Mouse (Mus musculus) limb, embryonic 14.5 days (tissue): ENCODE results near the gene Zmat5. TPM values are rescaled to one million over a fixed set of nuclear protein-coding genes. Genes with fewer than 3 reads are reported as not detected.

Source experiments
- ATAC-seq: fragments of 200-750 bp; cut with Nextera tagmentation; 2 replicates; pipeline ENCODE4 v1.8.0; 2017; ENCODE audit warnings: low read depth, moderate number of reproducible peaks, moderate TSS enrichment; ENCODE audit not compliant: low FRiP score
- DNase-seq: peaks from one replicate; pipeline ENCODE4 v3.0.0-alpha.2; 2015; ENCODE audit warnings: low spot score
- H3K27ac ChIP-seq: fragments of 300-500 bp; sonication (generic); replicated peaks from 2 replicates; pipeline ENCODE4 v1.5.1; 2014; ENCODE audit warnings: low read depth, mild to moderate bottlenecking, low read length, moderate library complexity, mixed read lengths
- H3K27me3 ChIP-seq: fragments of 300-500 bp; sonication (generic); 2 replicates; pipeline ENCODE4 v1.6.1; 2014; ENCODE audit warnings: low read length, mixed read lengths; ENCODE audit not compliant: control insufficient read depth, insufficient read depth
- H3K36me3 ChIP-seq: fragments of 300-500 bp; sonication (generic); 2 replicates; pipeline ENCODE4 v1.6.1; 2014; ENCODE audit warnings: mild to moderate bottlenecking, low read length, moderate library complexity, mixed read lengths; ENCODE audit not compliant: control insufficient read depth, insufficient read depth
- H3K4me1 ChIP-seq: fragments of 300-500 bp; sonication (generic); 2 replicates; pipeline ENCODE4 v1.6.1; 2014; ENCODE audit warnings: antibody characterized with exemption, low read length, mixed read lengths; ENCODE audit not compliant: control insufficient read depth, insufficient read depth
- H3K4me2 ChIP-seq: fragments of 300-500 bp; sonication (generic); replicated peaks from 2 replicates; pipeline ENCODE4 v1.6.1; 2014; ENCODE audit warnings: low read depth, mild to moderate bottlenecking, low read length, moderate library complexity; ENCODE audit not compliant: severe bottlenecking
- H3K4me3 ChIP-seq: fragments of 300-500 bp; sonication (generic); replicated peaks from 2 replicates; pipeline ENCODE4 v1.5.1; 2014; ENCODE audit warnings: low read length
- H3K9ac ChIP-seq: fragments of 300-500 bp; sonication (generic); 2 replicates; pipeline ENCODE4 v1.6.1; 2014; ENCODE audit warnings: mild to moderate bottlenecking, low read depth, low read length, moderate library complexity; ENCODE audit not compliant: severe bottlenecking
- H3K9me3 ChIP-seq: fragments of 300-500 bp; sonication (generic); 2 replicates; pipeline ENCODE4 v1.6.1; 2016; ENCODE audit warnings: low read length; ENCODE audit not compliant: control insufficient read depth
- POLR2A ChIP-seq: fragments of 200-500 bp; IDR thresholded peaks from 2 replicates; pipeline ENCODE4 v1.8.0; 2012; ENCODE audit warnings: inconsistent platforms, mild to moderate bottlenecking, moderate library complexity, borderline replicate concordance; ENCODE audit not compliant: insufficient read depth, insufficient read length; ENCODE audit errors: extremely low read depth
- WGBS: fragments of 180-500 bp; shearing (Covaris S2); extraction: QIAGEN DNeasy Blood & Tissue Kit; methylation state at CpG from one replicate; pipeline ENCODE4 v1.1.7; 2014; 5-methylcytosine and 5-hydroxymethylcytosine counted together
- polyA plus RNA-seq, 2 experiments: library from polyadenylated mRNA; depleted of rRNA in 1 of 2; stranded (reverse) in 1 of 2; unstranded in 1 of 2; fragments of >200 nt; fragmentation: Nextera tagmentation in 1 of 2; extraction: Ambion mirVana in 1 of 2; gene quantifications; 2 replicates each; pipeline versions ENCODE4 v1.2.1 to v1.2.3; 2012 to 2014

The Zmat5 gene
- polyA plus RNA-seq, 2 experiments = 42.1 to 56.4 TPM

DNA sequence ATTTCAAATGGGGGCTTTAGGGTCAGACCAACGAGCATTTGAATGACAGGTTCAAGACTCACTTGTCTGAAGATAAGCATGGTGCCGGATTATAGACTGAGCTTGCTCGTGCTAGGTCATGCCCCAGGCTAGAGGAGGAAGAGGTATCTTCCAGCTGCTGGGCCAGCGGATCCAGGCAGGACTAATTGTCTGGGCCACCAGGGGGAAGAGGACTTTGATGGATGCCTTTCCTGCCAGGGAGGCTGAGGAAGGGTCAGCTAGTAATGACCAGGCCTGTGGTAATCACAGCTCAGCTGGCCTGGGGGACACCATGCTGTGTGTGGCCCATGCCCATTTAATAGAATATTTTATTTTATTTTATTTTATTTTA, 53.3 kb downstream of the Zmat5 start:
- no peaks in the 10 kb centered on the region for H3K36me3 ChIP-seq
- DNase-seq = no peak
- no peaks in the 10 kb centered on the region for H3K4me1 ChIP-seq
- ATAC-seq = no peak
- H3K4me3 ChIP-seq = no peak overlapping the region
- TF ChIP-seq POLR2A = no peak
- no peak overlapping the region for H3K4me2 ChIP-seq
- no peaks in the 10 kb centered on the region; the same call in 1 of the 2 replicates for H3K27me3 ChIP-seq
- no peak overlapping the region for H3K27ac ChIP-seq
- H3K9ac ChIP-seq = no peak overlapping the region
- 9% methylated on average over 4 of the region's 4 CpGs for WGBS
- peaks cover 3% of the 10 kb centered on the region; the same call in 1 of the 2 replicates for H3K9me3 ChIP-seq

GRCm38 (mm10) chr11:4760438-4760837, 56.0 kb downstream of the Zmat5 start:
- WGBS = 6% methylated on average over 4 of the region's 4 CpGs
- no peak for DNase-seq

DNA sequence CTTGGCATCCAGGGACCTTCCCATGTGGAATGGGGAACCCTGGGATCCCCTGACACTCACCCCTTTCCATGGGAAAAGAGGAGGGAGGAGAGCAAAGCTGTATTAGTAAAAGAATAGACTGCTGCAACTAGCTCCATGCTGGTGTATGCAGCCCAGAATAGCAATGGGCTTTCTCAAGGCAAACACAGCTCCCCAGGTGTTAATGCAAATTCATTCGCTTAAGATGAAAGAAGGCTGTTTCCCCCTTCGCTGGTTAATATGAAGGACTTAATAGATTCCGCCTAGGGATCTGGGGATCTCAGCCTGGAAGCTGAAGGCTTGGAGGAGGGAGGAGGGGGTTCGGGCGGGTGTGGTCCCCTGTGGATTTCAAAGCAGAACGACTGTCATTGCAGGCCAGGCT, 57.5 kb downstream of the Zmat5 start:
- Histone ChIP-seq H3K27me3 (no peaks in the 10 kb centered on the region; the same call in 1 of the 2 replicates), H3K9ac (no peak overlapping the region), H3K27ac (no peak overlapping the region), H3K9me3 (no peaks in the 10 kb centered on the region), H3K4me3 (no peak overlapping the region), H3K4me2 (no peak overlapping the region), H3K4me1 (no peaks in the 10 kb centered on the region), H3K36me3 (0 out of 2 replicates have a peak, but pooled peaks cover 3% of the 10 kb centered on the region)
- WGBS = 8% methylated on average over 6 of the region's 6 CpGs
- no peak for TF ChIP-seq POLR2A
- no peak for ATAC-seq
- DNase-seq = no peak

More at GRCm38 (mm10) chr11:4760438-4760837, 56.0 kb downstream of the Zmat5 start:
- Histone ChIP-seq H3K36me3 (no peaks in the 10 kb centered on the region), H3K9ac (no peak overlapping the region), H3K9me3 (no peaks in the 10 kb centered on the region), H3K27ac (no peak overlapping the region), H3K4me3 (no peak overlapping the region), H3K27me3 (no peaks in the 10 kb centered on the region; the same call in 1 of the 2 replicates), H3K4me1 (no peaks in the 10 kb centered on the region), H3K4me2 (no peak overlapping the region)
- ATAC-seq = no peak
- TF ChIP-seq POLR2A = no peak

- 26% methylated on average over 2 of the region's 2 CpGs for WGBS
- ATAC-seq (no peak), DNase-seq (no peak)
- no peak overlapping the region for H3K9ac ChIP-seq
- no peak overlapping the region for H3K4me3 ChIP-seq
- 0 out of 2 replicates have a peak, but pooled peaks cover 4% of the 10 kb centered on the region for H3K36me3 ChIP-seq
- no peaks in the 10 kb centered on the region for H3K9me3 ChIP-seq
- no peak overlapping the region for H3K4me2 ChIP-seq
- no peaks in the 10 kb centered on the region; the same call in 1 of the 2 replicates for H3K27me3 ChIP-seq
- H3K27ac ChIP-seq = no peak overlapping the region
- H3K4me1 ChIP-seq = no peaks in the 10 kb centered on the region
- TF ChIP-seq POLR2A = no peak
These were observed 58.0 kb downstream of the Zmat5 start for GRCm38 (mm10) chr11:4762511-4762910.

DNA sequence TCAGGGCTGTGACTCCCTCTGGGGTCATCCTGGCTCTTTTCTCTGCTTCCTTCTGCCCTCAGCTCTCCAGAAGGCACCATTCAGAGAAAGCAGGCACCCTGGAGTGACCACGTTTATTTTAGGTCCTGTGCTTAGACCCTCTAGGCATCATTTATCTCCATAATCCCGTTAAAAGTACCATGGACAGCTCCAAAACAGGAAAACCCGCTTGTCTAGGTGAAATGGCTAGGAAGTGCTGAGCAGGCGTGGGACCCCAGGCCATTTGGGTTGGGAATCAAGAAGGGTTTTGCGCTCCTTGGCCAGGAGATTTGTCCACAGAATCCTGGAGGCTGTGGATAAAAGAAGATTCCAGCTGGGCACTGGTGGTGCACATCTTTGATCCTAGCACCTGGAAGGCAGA, 59.2 kb downstream of the Zmat5 start:
- H3K36me3 ChIP-seq = 0 out of 2 replicates have a peak, but pooled peaks cover 4% of the 10 kb centered on the region
- no peaks in the 10 kb centered on the region for H3K4me1 ChIP-seq
- H3K27me3 ChIP-seq = no peaks in the 10 kb centered on the region; the same call in 1 of the 2 replicates
- no peaks in the 10 kb centered on the region for H3K9me3 ChIP-seq
- no peak overlapping the region for H3K9ac ChIP-seq
- WGBS = 10% methylated on average over 5 of the region's 5 CpGs
- DNase-seq = no peak
- no peak for TF ChIP-seq POLR2A
- H3K27ac ChIP-seq = no peak overlapping the region
- no peak for ATAC-seq
- H3K4me3 ChIP-seq = no peak overlapping the region
- H3K4me2 ChIP-seq = no peak overlapping the region
